Mouse (Mus musculus) adrenal gland, adult (tissue): ENCODE measurements around the gene Hist1h1b.
"Not testable (repeated sequence)": the region's sequence is repeated elsewhere in the genome, so short reads cannot be mapped to it uniquely, and the experiment has no call there.

Source experiments
- DNase-seq, 2 experiments: peaks; one replicate each; pipeline ENCODE4 v3.0.0; 2022 to 2023; ENCODE audit warnings: low spot score in 1 of 2; ENCODE audit not compliant: inconsistent age in 2 of 2

The Hist1h1b gene

DNA sequence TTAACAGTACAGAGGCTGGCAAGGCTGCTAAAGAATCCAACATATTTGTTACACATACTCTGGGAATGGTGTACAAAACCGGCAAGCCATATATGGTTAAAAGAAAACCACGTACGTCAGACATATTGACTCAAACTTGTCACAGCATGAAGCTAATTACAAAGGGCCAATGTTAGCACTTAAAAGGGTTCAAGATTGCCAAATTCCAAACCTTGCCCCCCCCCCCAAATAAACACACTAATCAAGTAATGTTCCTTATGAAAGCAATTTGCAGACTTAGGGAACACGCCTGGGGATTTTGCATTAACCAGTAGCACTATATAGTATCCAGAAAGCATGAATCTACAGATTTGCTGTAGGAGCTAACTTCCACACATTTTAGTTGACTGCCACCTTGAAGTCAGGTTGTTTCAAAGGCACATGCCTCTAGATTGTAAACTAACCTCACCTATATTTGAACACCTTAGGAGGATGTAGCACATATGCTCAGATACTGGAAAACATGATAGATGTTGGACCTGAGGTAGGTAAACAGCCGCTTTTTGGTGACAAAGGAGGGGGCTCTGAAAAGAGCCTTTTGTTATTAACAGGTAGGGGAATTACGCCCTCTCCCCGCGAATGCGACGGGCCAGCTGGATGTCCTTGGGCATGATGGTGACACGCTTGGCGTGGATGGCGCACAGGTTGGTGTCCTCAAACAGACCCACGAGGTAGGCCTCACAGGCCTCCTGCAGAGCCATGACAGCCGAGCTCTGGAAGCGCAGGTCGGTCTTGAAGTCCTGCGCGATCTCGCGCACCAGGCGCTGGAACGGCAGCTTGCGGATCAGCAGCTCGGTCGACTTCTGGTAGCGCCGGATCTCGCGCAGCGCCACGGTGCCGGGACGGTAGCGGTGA is 2.2 kb upstream of the Hist1h1b start:
- not testable (repeated sequence) for DNase-seq

DNA sequence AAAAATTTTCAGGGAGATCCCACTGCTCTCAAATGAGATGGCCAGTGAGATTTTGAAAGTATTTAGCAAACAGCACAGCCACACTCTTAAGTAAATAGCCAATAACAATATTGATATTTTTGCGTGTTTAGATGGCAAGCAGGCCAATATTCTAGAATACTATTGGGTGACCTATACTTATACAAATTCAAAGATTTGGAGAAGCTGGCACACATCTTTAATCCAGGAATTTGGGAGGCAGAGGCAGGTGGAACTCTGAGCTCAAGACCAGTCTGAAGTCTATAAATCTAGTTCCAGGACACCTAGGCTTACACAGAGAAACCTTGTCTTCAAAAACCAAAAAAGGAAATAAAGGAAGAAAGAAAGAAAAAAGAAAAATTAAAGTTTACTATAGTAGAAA is 1.2 kb upstream of the Hist1h1b start:
- no peak for DNase-seq

DNA sequence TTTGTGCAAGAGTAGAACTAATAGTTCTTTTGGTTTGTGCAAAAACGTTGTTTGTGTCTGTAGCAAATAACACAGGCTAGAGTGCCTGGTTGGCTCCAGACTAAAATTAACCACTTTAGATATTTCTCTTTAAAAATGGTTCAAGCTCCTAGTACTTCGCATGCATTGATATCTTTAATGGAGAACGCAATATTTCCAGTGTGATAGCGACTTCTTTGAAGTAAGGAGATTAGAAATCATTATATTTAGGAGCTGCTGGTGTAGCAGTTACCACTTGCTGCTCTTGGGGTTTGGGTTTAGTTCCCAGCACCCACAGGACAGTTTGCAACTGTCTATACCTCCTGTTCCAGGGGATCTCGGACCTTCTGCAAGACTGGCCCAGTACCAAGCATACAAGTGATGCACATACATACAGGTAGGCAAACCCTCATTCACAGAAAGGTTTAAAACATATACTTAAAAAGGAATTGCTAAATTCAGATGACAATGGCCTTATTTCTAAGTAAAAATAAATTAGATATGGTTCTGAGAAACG is 663 bp upstream of the Hist1h1b start:
- no peak for DNase-seq

DNA sequence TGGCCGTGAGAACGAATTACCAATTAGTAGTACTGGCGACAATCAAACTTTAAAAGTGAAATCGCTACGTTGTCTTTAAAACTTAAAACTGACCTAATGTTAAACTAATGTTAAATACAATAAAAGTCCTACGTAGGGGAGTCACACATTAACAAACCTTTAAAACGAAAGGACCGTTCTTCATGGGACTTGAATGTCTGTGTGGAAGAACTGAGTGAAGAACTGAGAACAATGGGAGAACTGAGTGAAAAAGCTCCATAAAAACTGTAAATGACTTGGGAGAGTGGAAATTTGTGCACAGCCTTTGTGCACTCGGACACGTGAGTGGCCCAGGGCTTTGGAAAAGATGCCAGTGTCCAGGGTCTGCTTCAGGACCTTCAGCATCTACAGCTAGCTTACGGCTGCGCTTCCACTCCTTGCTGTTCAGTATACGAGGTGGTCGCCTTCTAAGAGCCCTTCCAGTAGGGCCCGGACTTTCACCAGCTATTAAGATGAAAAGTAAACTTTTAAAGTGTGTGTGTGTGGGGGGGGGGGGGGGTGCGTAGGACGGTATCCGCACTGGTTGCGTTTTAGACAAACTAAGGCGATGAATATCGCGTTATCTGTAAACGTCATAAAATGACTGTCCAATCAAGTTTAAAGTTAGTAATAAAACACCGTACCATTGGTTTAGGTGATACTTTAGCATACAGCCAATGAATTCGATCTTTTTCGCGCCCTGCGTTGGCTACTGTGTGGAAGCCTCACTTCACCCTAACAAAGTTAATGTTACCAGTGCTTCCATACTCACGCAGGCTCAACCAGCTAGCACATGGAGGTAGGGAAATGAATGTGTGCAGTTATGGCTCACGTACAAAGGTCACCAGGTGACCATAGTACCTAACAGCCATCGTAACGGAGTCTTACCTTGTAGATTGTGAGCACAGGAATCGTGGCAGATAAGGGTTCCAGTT is 1.3 kb downstream of the Hist1h1b start:
- peak; percentile 67 to 91 for DNase-seq

DNA sequence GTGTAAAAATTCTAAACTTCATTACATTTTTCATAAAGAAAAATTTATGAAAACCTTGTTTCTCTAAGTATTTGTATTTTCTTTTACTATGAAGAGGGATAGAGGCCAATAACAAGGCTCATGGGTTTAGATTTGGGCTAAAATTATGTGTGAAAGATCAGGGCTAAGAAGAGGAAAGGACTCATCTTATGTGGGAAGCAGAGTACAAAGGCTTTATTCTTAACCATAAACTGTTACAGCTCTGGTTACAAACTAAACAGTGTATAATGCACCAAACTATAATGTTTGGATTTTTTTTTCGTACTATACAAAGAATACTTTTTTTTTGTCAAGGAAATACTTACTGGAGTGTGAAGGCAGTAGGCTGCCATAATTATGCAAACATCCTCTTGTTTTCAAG is 24.7 kb downstream of the Hist1h1b start:
- DNase-seq, result no peak

DNA sequence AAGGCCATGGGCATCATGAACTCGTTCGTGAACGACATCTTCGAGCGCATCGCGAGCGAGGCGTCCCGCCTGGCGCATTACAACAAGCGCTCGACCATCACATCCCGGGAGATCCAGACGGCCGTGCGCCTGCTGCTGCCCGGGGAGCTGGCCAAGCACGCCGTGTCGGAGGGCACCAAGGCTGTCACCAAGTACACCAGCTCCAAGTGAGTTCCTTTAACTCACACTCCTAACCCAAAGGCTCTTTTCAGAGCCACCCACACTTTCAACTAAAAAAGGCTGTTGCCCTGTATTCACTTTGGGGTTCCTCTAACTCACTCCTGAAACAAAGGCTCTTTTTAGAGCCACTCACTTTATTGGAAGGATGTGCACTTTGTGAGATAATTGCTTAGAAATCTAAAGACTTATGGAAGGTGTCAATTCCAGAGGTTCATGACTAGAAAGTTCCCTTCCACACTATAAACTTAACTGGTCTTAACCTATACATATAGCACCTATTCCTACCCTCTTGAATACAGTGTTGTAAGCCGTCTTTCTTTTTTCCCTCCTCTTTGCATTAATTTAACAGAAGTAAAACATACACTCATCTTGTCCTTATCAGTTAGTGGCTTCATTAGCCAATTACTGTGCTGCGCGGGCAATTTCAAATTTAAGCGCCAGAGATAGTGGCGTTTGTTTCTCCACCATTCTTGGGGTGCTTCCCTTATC is 26.0 kb downstream of the Hist1h1b start:
- peak in 1 of 2 experiments; percentile 64 for DNase-seq

DNA sequence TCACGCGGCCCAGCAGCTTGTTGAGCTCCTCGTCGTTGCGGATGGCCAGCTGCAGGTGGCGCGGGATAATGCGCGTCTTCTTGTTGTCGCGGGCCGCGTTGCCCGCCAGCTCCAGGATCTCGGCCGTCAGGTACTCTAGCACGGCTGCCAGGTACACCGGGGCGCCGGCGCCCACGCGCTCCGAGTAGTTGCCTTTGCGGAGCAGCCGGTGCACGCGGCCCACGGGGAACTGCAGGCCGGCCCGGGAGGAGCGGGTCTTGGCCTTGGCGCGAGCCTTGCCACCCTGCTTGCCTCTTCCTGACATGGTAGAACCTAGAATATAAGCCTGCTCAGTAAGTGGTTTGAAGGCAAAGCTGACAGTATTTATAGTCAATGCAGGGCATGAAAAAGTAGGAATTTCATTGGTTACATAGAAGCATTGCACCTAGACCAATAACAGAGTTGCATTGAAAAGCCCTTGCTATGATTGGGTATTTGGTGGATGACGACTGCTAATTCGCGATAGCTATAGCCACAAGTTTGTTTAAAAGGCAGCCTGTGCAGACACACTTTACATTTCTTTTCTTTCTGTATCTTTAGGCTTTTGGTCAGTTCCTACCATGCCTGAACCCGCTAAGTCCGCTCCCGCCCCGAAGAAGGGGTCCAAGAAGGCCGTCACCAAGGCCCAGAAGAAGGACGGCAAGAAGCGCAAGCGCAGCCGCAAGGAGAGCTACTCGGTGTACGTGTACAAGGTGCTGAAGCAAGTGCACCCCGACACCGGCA is 26.7 kb downstream of the Hist1h1b start, which contains the start of the genes Hist1h2ak and Hist1h2bn:
TSS of gene Hist1h2ak (minus strand) at position 304 of the 762 bp plus-strand sequence.
TSS of gene Hist1h2bn (plus strand) at position 600 of the 762 bp plus-strand sequence.
- peak; percentile 67 to 93 for DNase-seq

DNA sequence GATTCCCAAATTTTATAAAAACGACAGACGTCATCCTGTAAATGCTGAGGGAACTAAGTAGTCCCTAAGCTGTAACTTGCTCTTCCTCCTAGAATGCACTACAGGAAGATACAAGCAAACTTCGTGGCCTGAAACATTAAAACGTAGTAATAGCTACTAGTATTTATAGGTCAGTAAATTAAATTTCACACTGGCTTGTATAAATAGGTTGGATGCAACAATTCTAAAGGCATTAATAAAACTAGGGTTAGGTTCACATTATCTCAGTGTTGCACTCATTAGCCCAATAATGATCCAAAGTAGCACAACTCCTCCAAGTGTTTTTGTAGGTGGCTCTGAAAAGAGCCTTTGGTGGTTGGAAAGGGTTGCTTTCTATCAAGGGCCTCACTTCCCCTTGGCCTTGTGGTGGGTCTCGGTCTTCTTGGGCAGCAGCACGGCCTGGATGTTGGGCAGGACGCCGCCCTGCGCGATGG is 27.3 kb downstream of the Hist1h1b start:
- no peak for DNase-seq

DNA sequence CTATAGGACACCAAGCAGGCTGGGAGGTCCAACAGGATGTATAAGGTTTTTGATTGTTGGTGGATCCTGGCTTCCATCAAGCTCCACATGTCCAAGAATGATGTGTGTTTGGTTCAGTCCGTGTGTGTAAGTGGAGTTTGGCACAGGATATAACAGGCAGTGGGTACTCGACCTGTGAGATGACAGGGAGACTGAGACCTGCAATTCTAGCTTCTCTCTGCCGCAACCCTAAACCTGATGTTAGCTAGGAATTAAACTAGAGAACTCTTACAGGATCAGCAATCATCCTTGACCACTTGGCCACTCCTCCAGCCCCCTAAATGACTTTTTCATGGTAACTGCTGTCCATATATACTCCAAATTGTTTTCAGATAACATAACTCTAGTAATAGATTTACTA is 28.1 kb downstream of the Hist1h1b start:
- no peak for DNase-seq

DNA sequence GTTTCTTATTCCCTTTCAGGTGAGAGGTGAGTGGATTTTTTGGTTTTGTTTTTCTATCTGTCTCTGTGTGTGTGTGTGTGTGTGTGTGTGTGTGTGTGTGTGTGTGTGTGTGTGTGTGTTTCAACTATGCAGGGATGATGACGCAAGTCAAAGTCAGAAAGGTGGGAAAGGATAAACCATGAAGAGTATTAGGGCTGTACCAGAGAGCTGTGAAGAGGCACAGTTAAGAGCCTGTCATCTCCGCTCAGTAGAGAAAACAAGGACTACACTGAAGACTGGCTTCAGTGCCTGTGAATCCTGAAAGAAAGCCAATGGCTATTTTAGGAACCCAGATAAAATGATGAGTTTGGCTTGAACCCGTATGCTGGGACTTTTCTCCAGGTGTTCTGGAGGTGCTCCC is 28.6 kb downstream of the Hist1h1b start:
- DNase-seq, result no peak

DNA sequence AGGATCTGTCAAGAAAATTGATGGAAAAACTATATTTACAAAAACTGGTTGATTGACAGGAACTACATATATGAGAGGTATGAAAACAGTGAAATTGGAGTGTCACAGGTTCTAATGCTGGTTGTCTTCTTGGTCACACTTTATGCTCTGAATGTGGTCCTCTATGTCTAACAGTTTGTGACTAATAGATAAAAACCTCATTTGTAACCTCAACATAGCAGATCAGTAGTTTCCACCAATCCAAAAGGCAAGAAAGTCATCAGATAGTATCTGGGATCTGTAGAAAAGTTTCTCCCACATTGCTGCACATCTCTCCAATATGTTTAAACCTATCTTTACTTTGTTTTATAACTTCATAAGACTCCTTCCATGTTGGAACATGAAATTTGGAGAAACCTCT is 29.0 kb downstream of the Hist1h1b start:
- no peak for DNase-seq

DNA sequence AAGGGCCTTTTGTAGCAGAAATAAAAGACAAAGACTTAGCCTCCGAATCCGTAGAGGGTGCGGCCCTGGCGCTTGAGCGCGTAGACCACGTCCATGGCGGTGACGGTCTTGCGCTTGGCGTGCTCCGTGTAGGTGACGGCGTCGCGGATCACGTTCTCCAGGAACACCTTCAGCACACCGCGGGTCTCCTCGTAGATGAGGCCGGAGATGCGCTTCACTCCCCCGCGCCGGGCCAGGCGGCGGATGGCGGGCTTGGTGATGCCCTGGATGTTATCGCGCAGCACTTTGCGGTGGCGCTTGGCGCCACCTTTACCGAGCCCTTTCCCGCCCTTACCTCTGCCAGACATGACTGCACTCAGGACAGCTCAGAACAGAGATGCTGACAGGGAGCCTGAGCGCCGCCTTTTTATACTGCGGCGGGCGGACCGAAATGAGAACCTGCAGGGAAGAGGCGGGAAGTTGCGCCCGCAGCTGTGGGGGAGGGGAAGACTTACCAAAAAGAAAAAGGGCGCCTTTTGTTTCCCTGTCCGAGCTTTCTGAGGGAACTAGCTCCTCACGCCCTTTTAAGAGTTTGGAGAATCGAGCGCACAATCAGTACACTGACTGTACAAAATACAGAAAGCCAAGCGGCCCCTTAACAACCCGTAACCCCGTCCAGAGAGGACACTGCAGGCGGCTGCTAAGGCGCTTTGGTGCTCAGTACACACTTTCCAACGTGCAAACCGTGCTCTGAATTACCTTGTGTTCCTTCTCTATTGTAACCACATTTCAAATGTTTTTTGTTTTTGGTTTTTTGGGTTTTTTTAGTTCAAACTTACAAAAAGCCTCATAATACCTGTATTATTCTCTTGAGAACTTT is 30.0 kb downstream of the Hist1h1b start, which contains the start of gene Hist1h4k:
TSS of gene Hist1h4k (minus strand) at position 347 of the 859 bp plus-strand sequence.
- peak; percentile 88 to 94 for DNase-seq

DNA sequence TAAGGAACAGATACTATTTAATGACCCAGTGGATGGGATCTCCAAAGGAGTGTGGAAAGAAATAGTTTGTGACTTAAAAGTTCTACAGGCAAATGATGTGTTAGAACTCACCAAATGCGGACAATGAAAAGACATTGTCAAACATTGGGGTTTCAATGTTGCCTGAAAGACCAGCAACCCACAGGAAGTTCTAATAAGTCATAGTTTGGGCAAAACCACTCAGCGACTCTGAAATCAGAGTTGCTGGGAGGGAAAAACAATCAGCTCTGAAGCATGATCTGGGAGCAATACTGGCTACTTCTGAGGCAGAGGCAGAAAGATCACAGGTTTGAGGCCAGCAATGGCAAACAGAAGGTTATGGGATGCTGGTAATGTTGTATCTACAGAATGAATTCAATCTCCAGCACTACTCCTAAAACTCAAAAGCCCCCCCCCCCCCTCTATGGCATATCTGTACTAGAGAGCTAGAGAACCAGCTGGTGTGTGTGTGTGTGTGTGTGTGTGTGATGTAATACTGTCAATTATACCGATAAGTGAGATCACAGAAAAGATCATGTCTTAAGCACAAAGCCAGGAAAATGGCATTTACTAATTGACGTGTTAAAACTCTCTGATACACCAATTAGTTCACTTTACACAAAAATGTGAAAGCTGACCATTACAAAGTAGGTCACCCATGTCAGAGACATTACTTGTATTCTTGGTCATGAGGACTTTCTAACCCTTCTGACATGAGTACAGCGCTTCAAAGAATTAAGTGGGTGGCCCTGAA is 30.9 kb downstream of the Hist1h1b start:
- DNase-seq, result peak in 1 of 2 experiments; percentile 22

DNA sequence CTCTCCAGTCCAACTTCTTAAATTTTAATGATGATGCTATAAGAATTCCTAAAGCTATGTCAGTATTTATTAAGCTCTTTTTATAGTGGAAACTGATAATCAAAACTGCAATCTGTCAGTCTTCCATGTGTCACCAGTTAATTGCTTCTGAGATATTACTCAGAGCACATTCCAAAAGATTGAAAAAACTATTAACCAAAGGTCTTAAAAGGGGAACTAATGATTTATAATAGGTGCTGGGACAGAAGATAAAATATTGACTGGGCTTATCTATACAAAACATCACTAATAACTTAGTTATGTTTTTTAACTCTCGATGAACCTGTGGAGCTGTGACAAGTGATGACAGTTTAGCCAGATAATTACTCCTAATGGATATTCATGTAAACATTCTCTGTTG is 35.4 kb downstream of the Hist1h1b start:
- DNase-seq, result no peak

DNA sequence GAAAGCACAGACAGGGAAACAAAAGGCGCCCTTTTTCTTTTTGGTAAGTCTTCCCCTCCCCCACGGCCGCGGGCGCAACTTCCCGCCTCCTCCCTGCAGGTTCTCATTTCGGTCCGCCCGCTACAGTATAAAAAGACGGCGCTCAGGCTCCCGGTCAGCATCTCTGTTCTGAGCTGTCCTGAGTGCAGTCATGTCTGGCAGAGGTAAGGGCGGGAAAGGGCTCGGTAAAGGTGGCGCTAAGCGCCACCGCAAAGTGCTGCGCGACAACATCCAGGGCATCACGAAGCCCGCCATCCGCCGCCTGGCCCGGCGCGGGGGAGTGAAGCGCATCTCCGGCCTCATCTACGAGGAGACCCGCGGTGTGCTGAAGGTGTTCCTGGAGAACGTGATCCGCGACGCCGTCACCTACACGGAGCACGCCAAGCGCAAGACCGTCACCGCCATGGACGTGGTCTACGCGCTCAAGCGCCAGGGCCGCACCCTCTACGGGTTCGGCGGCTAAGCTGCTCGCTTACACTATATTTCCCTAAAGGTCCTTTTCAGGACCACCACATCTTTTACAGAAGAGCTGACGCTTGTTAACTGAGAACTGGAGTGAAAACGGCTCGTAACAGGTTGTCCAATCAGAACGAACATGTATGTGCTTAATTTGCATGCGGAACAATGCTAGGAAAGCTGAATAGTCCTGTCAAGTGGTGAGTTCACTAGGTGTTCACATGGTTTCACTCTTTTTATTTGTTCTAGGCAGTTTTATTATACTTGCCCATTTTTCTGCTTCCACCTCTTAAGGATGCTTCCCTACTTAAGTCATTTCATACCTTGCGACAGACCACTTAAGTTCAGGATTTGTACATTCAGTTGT is 45.3 kb downstream of the Hist1h1b start, which contains the start of gene Hist1h4j:
TSS of gene Hist1h4j (plus strand) at position 159 of the 862 bp plus-strand sequence.
- peak; percentile 72 to 74 for DNase-seq

DNA sequence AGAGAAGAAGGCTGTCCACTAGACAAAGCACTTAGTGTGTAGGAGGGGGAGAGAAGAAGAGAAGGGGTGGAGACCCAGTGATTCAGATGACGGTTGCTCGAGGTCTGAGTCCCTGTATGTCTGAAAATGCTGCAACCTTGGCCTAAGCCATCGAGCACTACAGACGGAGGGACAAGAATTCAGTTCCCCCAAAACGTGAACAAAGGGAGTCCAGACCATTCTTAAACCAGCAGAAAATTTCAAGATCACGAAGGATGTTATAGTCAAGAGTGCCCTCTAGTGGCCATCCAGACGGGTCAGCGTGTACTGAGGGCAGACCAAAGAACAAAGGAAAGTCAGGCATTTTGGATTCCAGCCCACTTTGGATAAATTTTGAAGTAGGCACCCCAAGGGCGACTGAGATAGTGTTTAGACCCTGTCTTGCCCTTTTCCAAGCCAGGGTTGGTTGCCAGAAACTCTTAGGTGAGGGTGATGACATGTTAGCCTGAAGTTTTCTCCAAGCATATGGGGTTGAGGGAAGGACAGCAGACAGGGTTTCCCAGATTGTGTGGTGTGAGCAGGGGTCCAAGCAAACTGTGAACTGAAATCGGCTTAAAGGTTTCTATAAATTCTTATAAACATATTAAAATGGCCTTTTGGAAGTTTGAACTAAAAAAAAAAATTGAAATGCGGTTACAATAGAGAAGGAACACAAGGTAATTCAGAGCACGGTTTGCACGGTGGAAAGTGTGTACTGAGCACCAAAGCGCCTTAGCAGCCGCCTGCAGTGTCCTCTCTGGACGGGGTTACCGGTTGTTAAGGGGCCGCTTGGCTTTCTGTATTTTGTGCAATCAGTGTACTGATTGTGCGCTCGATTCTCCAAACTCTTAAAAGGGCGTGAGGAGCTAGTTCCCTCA is 46.2 kb downstream of the Hist1h1b start:
- DNase-seq, result peak; percentile 75 to 95
